Mouse (Mus musculus): ENCODE data around the gene Fignl2. TPM values are rescaled to one million over a fixed set of nuclear protein-coding genes. Genes with fewer than 3 reads are reported as not detected.

The Fignl2 gene
- polyA plus RNA-seq, 1 experiment, result 0.86 TPM

GRCm38 (mm10) chr15:101105496-101105994 is 27.2 kb upstream of the Fignl2 start:
- Histone ChIP-seq H3K4me3 (ENCODE audit: control insufficient read depth, insufficient read depth, low read length) (no peak overlapping the region), H3K27ac (ENCODE audit: control insufficient read depth, insufficient read depth, low read length) (no peak overlapping the region), H3K4me1 (replicated peaks; ENCODE audit: control insufficient read depth, insufficient read depth, low read length) (no peaks in the 10 kb centered on the region), H3K36me3 (ENCODE audit: control insufficient read depth, insufficient read depth, low read length) (no peaks in the 10 kb centered on the region), H3K27me3 (ENCODE audit: control insufficient read depth, insufficient read depth, low read length) (no peaks in the 10 kb centered on the region)
- WGBS, result 19% methylated on average over 12 of the region's 12 CpGs
- peak; percentile 75 for DNase-seq
- TF ChIP-seq CTCF (IDR thresholded peaks at IDR 0.05; ENCODE audit: borderline replicate concordance, control insufficient read depth, extremely low read depth, insufficient read depth, low read length, poor library complexity), result peak; percentile 76; the same call in 1 of the 2 replicates
- no peak for TF ChIP-seq POLR2A (IDR thresholded peaks at IDR 0.05; ENCODE audit: control insufficient read depth, extremely low read depth, insufficient read depth, low read length, poor library complexity)

GRCm38 (mm10) chr15:101103605-101104304 is 25.4 kb upstream of the Fignl2 start:
- WGBS, result 88% methylated on average over 9 of the region's 9 CpGs
- no peak overlapping the region for H3K27ac ChIP-seq (ENCODE audit: control insufficient read depth, insufficient read depth, low read length)
- no peak overlapping the region for H3K4me3 ChIP-seq (ENCODE audit: control insufficient read depth, insufficient read depth, low read length)
- no peaks in the 10 kb centered on the region for H3K36me3 ChIP-seq (ENCODE audit: control insufficient read depth, insufficient read depth, low read length)
- H3K4me1 ChIP-seq (replicated peaks; ENCODE audit: control insufficient read depth, insufficient read depth, low read length), result no peaks in the 10 kb centered on the region
- DNase-seq, result no peak
- no peaks in the 10 kb centered on the region for H3K27me3 ChIP-seq (ENCODE audit: control insufficient read depth, insufficient read depth, low read length)
- TF ChIP-seq CTCF (IDR thresholded peaks at IDR 0.05; ENCODE audit: borderline replicate concordance, control insufficient read depth, extremely low read depth, insufficient read depth, low read length, poor library complexity) (no peak), POLR2A (IDR thresholded peaks at IDR 0.05; ENCODE audit: control insufficient read depth, extremely low read depth, insufficient read depth, low read length, poor library complexity) (no peak)

DNA sequence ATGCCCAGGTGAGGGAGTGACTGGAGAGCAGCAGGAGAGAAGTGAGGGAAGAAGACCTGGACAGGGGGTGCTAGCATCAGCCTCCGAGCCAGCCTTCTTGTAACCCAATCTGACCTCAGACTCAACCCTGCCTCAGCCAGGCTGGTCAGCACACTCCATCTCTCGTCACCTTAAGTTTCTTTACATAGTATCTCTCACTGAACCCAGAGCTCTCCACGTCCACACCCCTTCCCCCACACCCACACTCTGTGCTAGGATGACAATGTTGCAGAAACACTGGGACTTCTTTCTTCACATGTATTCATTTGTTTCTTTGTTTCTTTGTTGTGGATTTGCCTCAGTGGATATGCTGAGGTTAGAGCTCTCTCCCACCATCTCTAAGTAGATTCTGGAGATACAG is 22.6 kb upstream of the Fignl2 start:
- 90% methylated on average over 3 of the region's 3 CpGs for WGBS
- Histone ChIP-seq H3K27ac (ENCODE audit: control insufficient read depth, insufficient read depth, low read length) (no peak overlapping the region), H3K27me3 (ENCODE audit: control insufficient read depth, insufficient read depth, low read length) (peaks cover 2% of the 10 kb centered on the region; the same call in 1 of the 2 replicates), H3K36me3 (ENCODE audit: control insufficient read depth, insufficient read depth, low read length) (no peaks in the 10 kb centered on the region), H3K4me3 (ENCODE audit: control insufficient read depth, insufficient read depth, low read length) (no peak overlapping the region), H3K4me1 (replicated peaks; ENCODE audit: control insufficient read depth, insufficient read depth, low read length) (no peaks in the 10 kb centered on the region)
- no peak for TF ChIP-seq CTCF (IDR thresholded peaks at IDR 0.05; ENCODE audit: borderline replicate concordance, control insufficient read depth, extremely low read depth, insufficient read depth, low read length, poor library complexity)
- TF ChIP-seq POLR2A (IDR thresholded peaks at IDR 0.05; ENCODE audit: control insufficient read depth, extremely low read depth, insufficient read depth, low read length, poor library complexity), result no peak
- DNase-seq, result no peak

DNA sequence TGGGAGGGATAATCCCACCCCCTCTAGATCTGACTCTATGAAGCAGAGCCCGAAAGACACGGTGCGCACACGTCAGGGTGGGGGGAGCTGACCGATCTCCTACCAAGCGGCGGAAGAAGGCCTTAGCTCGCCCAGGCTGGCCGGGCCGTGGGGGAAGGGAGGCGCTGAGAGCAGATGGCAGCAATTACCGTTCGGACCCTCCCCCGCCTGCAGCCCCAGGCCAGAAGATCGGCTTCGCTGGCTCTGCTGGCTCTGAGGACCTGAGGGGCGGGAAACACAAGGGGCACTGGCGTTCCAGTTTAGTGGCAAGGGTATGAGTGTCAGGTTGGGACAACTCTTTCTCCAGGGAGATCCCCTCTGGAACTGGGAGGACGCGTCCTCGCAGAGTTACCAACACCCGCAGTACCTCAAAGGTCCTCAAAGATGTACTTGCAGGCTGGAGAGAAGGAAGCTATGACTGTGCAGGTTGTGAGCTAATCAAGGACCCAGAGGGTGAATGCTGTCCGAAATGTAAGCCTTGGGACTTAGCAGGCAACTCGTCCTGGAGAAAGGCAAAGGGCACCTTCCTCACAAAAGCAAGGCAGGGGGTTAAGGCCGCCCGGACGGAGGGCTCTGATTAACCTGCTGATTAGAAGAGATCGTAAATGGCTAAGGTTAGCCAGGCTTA is 19.8 kb upstream of the Fignl2 start:
- WGBS, result 22% methylated on average over 28 of the region's 28 CpGs
- H3K36me3 ChIP-seq (ENCODE audit: control insufficient read depth, insufficient read depth, low read length), result no peaks in the 10 kb centered on the region
- DNase-seq, result no peak
- no peak for TF ChIP-seq POLR2A (IDR thresholded peaks at IDR 0.05; ENCODE audit: control insufficient read depth, extremely low read depth, insufficient read depth, low read length, poor library complexity)
- no peak for TF ChIP-seq CTCF (IDR thresholded peaks at IDR 0.05; ENCODE audit: borderline replicate concordance, control insufficient read depth, extremely low read depth, insufficient read depth, low read length, poor library complexity)
- H3K4me1 ChIP-seq (replicated peaks; ENCODE audit: control insufficient read depth, insufficient read depth, low read length), result no peaks in the 10 kb centered on the region
- H3K4me3 ChIP-seq (ENCODE audit: control insufficient read depth, insufficient read depth, low read length), result no peak overlapping the region
- H3K27ac ChIP-seq (ENCODE audit: control insufficient read depth, insufficient read depth, low read length), result no peak overlapping the region
- peaks cover 2% of the 10 kb centered on the region; the same call in 1 of the 2 replicates for H3K27me3 ChIP-seq (ENCODE audit: control insufficient read depth, insufficient read depth, low read length)

DNA sequence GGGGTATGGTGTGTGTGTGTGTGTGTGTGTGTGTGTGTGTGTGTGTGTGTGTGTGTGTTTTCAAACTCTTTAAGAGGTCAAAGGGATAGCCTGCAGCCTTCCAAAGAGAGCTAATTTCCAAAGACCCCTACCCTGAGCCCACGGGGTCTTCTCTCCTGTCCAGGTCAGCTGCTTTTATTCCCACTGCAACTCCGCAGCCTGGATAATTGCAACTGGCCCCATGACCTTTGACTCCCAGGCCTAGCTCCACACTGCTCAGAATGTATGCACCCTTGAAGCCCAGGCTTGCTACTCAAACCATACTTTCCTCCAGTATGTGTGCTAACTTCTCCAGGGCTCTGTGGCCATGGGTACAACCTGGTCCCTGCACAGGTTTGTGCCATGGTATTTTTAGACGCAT is 17.0 kb upstream of the Fignl2 start:
- no peak for TF ChIP-seq POLR2A (IDR thresholded peaks at IDR 0.05; ENCODE audit: control insufficient read depth, extremely low read depth, insufficient read depth, low read length, poor library complexity)
- H3K27ac ChIP-seq (ENCODE audit: control insufficient read depth, insufficient read depth, low read length), result no peak overlapping the region
- H3K4me3 ChIP-seq (ENCODE audit: control insufficient read depth, insufficient read depth, low read length), result no peak overlapping the region
- H3K27me3 ChIP-seq (ENCODE audit: control insufficient read depth, insufficient read depth, low read length), result peaks cover 2% of the 10 kb centered on the region; the same call in 1 of the 2 replicates
- WGBS, result over 99% methylated on average over 3 of the region's 3 CpGs
- H3K36me3 ChIP-seq (ENCODE audit: control insufficient read depth, insufficient read depth, low read length), result no peaks in the 10 kb centered on the region
- no peaks in the 10 kb centered on the region for H3K4me1 ChIP-seq (replicated peaks; ENCODE audit: control insufficient read depth, insufficient read depth, low read length)
- no peak for DNase-seq

GRCm38 (mm10) chr15:101094979-101095378 is 16.6 kb upstream of the Fignl2 start:
- Histone ChIP-seq H3K27me3 (ENCODE audit: control insufficient read depth, insufficient read depth, low read length) (peaks cover 2% of the 10 kb centered on the region; the same call in 1 of the 2 replicates), H3K4me3 (ENCODE audit: control insufficient read depth, insufficient read depth, low read length) (no peak overlapping the region), H3K27ac (ENCODE audit: control insufficient read depth, insufficient read depth, low read length) (no peak overlapping the region), H3K36me3 (ENCODE audit: control insufficient read depth, insufficient read depth, low read length) (no peaks in the 10 kb centered on the region), H3K4me1 (replicated peaks; ENCODE audit: control insufficient read depth, insufficient read depth, low read length) (no peaks in the 10 kb centered on the region)
- TF ChIP-seq CTCF (IDR thresholded peaks at IDR 0.05; ENCODE audit: borderline replicate concordance, control insufficient read depth, extremely low read depth, insufficient read depth, low read length, poor library complexity) (no peak), POLR2A (IDR thresholded peaks at IDR 0.05; ENCODE audit: control insufficient read depth, extremely low read depth, insufficient read depth, low read length, poor library complexity) (no peak)
- WGBS, result 93% methylated on average over 9 of the region's 9 CpGs
- DNase-seq, result no peak
